26 mouse cellular contexts compared by ENCODE assay signal in the genomic region with DNA sequence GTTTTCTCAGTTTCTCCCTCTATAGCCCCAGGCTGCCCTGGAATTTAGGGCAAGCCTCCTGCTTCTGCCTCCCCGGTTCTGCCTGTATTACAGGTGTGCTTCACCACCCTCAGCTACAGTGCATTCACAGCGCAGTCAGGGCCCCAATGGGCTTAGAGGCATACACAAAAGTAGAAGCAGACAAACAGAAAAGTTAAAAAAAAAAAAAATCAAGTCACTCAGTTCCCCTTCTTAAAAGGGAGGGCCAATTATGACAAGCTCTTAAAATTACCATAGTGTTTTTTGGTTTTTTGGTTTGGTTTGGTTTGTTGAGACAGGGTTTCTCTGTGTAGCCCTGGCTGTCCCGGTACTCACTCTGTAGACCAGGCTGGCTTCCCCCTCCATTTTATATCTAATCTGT.
"Had no signal": no experiment of that assay in that cellular context is flagged by ENCODE, and none has a peak within 500 bp of the region (broad histone marks: within the 10 kb centered on the region; RNA-seq: fewer than 3 reads in every experiment).

No protein-coding gene starts in this region.

- H3K4me3 ChIP-seq: embryonic facial prominence, embryonic 10.5 days; embryonic facial prominence, embryonic 12.5 days; embryonic facial prominence, embryonic 13.5 days; embryonic facial prominence, embryonic 15.5 days; erythroblast, embryonic 14.5 days; forebrain, embryonic 10.5 days; forebrain, embryonic 12.5 days; forebrain, embryonic 13.5 days; forebrain, embryonic 15.5 days; gastrocnemius, adult 2 months; heart, adult 2 months; heart, embryonic 10.5 days had no signal

- H3K9me3 ChIP-seq: embryonic facial prominence, embryonic 10.5 days; embryonic facial prominence, embryonic 12.5 days; embryonic facial prominence, embryonic 13.5 days; embryonic facial prominence, embryonic 15.5 days; forebrain, embryonic 10.5 days; forebrain, embryonic 12.5 days; forebrain, embryonic 13.5 days; forebrain, embryonic 15.5 days; heart, embryonic 10.5 days had no signal

- DNase-seq: cerebellum, adult 9-11 months; cerebellum, postnatal 10 days; cerebellum, postnatal 14 days; cerebellum, postnatal 25 days; cerebellum, postnatal 36 days; embryo, embryonic 11 days; forebrain, postnatal 0 days; gastrocnemius, adult 2 months; gastrocnemius, postnatal 14 days; gastrocnemius, postnatal 25 days; gastrocnemius, postnatal 36 days; heart, adult 11 months; heart, adult 18-20 months; heart, adult 2 months had no signal

- H3K9ac ChIP-seq: embryonic facial prominence, embryonic 12.5 days; embryonic facial prominence, embryonic 13.5 days; embryonic facial prominence, embryonic 15.5 days; forebrain, embryonic 12.5 days; forebrain, embryonic 13.5 days; forebrain, embryonic 15.5 days; forebrain, postnatal 0 days had no signal

- H3K27ac ChIP-seq: embryonic facial prominence, embryonic 10.5 days; embryonic facial prominence, embryonic 12.5 days; embryonic facial prominence, embryonic 13.5 days; embryonic facial prominence, embryonic 15.5 days; forebrain, embryonic 10.5 days; forebrain, embryonic 12.5 days; forebrain, embryonic 13.5 days; forebrain, embryonic 15.5 days; gastrocnemius, adult 2 months; heart, adult 2 months; heart, embryonic 10.5 days had no signal

- ATAC-seq: forebrain, embryonic 13.5 days; forebrain, embryonic 14.5 days; forebrain, embryonic 15.5 days; forebrain, embryonic 16.5 days; forebrain, postnatal 0 days had no signal

- H3K27me3 ChIP-seq: embryonic facial prominence, embryonic 12.5 days; embryonic facial prominence, embryonic 13.5 days; embryonic facial prominence, embryonic 15.5 days; forebrain, embryonic 12.5 days; forebrain, embryonic 15.5 days had no signal

- H3K4me2 ChIP-seq: embryonic facial prominence, embryonic 12.5 days; embryonic facial prominence, embryonic 13.5 days; embryonic facial prominence, embryonic 15.5 days; forebrain, embryonic 12.5 days; forebrain, embryonic 13.5 days; forebrain, embryonic 15.5 days had no signal

- H3K36me3 ChIP-seq: embryonic facial prominence, embryonic 15.5 days had no signal
